Mouse (Mus musculus) C2C12 (cell line): ENCODE results near the gene Hcrtr1. TPM values are rescaled to one million over a fixed set of nuclear protein-coding genes. Genes with fewer than 3 reads are reported as not detected.

Source experiments
- H3K27me3 ChIP-seq: one replicate; pipeline ENCODE4 v1.6.1; 2011; ENCODE audit not compliant: control insufficient read depth, insufficient read depth, insufficient read length
- H3K36me3 ChIP-seq: one replicate; pipeline ENCODE4 v1.6.1; 2011; ENCODE audit not compliant: control insufficient read depth, insufficient read depth
- H3K4me3 ChIP-seq: one replicate; pipeline ENCODE4 v1.5.1; 2011; ENCODE audit warnings: mild to moderate bottlenecking, control low read depth; ENCODE audit not compliant: poor library complexity, insufficient read depth, severe bottlenecking
- H3K79me2 ChIP-seq: one replicate; pipeline ENCODE4 v1.6.1; 2011; ENCODE audit not compliant: control insufficient read depth, insufficient read depth
- H3K79me3 ChIP-seq: one replicate; pipeline ENCODE4 v1.6.1; 2011; ENCODE audit warnings: low read depth, control low read depth
- H3ac ChIP-seq: one replicate; pipeline ENCODE3; 2011; ENCODE audit warnings: low read depth; ENCODE audit not compliant: control insufficient read depth, insufficient read length
- CEBPB ChIP-seq: IDR thresholded peaks from one replicate; pipeline ENCODE4 v1.6.1; 2011; ENCODE audit warnings: low read depth, mild to moderate bottlenecking, control low read depth, moderate library complexity
- CTCF ChIP-seq: IDR thresholded peaks from one replicate; pipeline ENCODE4 v1.5.1; 2011; ENCODE audit not compliant: control insufficient read depth, insufficient read depth, insufficient read length
- FOSL1 ChIP-seq: IDR thresholded peaks from one replicate; pipeline ENCODE4 v1.8.0; 2011; ENCODE audit warnings: mild to moderate bottlenecking, low read length; ENCODE audit not compliant: poor library complexity, insufficient read depth, severe bottlenecking
- MAX ChIP-seq: IDR thresholded peaks from one replicate; pipeline ENCODE4 v1.6.1; 2011; ENCODE audit warnings: mild to moderate bottlenecking, control low read depth
- MYOD1 ChIP-seq: IDR thresholded peaks from one replicate; pipeline ENCODE4 v1.6.1; 2011; ENCODE audit warnings: low read depth; ENCODE audit not compliant: control insufficient read depth, insufficient read length
- MYOG ChIP-seq: IDR thresholded peaks from one replicate; pipeline ENCODE4 v1.6.1; 2011; ENCODE audit not compliant: control insufficient read depth, insufficient read length; ENCODE audit errors: extremely low read depth
- USF1 ChIP-seq: IDR thresholded peaks from one replicate; pipeline ENCODE4 v1.6.1; 2011; ENCODE audit warnings: low read depth, mild to moderate bottlenecking, control low read depth, moderate library complexity
- polyA plus RNA-seq: library from polyadenylated mRNA; unstranded; fragments of >200 nt; fragmentation: generic; extraction: Trizol; gene quantifications from one replicate; pipeline ENCODE4 v1.2.1, GENCODE M21; 2012; ENCODE audit warnings: missing spikeins

Gene Hcrtr1
- polyA plus RNA-seq, 1 experiment, result not detected

- Histone ChIP-seq H3K79me2 (peaks cover 10% of the 10 kb centered on the region), H3K36me3 (peaks cover 10% of the 10 kb centered on the region), H3ac (no peak overlapping the region), H3K79me3 (peaks cover 7% of the 10 kb centered on the region), H3K27me3 (no peaks in the 10 kb centered on the region), H3K4me3 (no peak overlapping the region)
- TF ChIP-seq CTCF (no peak), MYOD1 (no peak), USF1 (no peak), CEBPB (no peak), MYOG (no peak), FOSL1 (no peak), MAX (no peak)
Observed at GRCm38 (mm10) chr4:130169411-130169971, 30.3 kb upstream of the Hcrtr1 start.

- Histone ChIP-seq H3K4me3 (no peak overlapping the region), H3ac (peak overlapping the region; percentile 21), H3K27me3 (no peaks in the 10 kb centered on the region), H3K36me3 (peaks cover 10% of the 10 kb centered on the region), H3K79me2 (peaks cover under 1% of the 10 kb centered on the region), H3K79me3 (no peaks in the 10 kb centered on the region)
- TF ChIP-seq USF1 (peak; percentile 74), FOSL1 (no peak)
Observed at GRCm38 (mm10) chr4:130168280-130169183, 29.4 kb upstream of the Hcrtr1 start.

- Histone ChIP-seq H3ac (no peak overlapping the region), H3K79me3 (no peaks in the 10 kb centered on the region), H3K4me3 (no peak overlapping the region), H3K36me3 (peaks cover 10% of the 10 kb centered on the region), H3K27me3 (no peaks in the 10 kb centered on the region), H3K79me2 (no peaks in the 10 kb centered on the region)
- no peak for TF ChIP-seq CEBPB
- TF ChIP-seq USF1, result no peak
- no peak for TF ChIP-seq CTCF
- TF ChIP-seq FOSL1, result no peak
- no peak for TF ChIP-seq MYOD1
- TF ChIP-seq MAX, result no peak
- TF ChIP-seq MYOG, result no peak
Observed at GRCm38 (mm10) chr4:130167814-130168213, 28.7 kb upstream of the Hcrtr1 start.

GRCm38 (mm10) chr4:130167321-130167720, 28.2 kb upstream of the Hcrtr1 start:
- H3K4me3 ChIP-seq, result no peak overlapping the region

GRCm38 (mm10) chr4:130166592-130166991, 27.4 kb upstream of the Hcrtr1 start:
- Histone ChIP-seq H3K79me2 (no peaks in the 10 kb centered on the region), H3K79me3 (no peaks in the 10 kb centered on the region), H3K4me3 (no peak overlapping the region), H3K27me3 (no peaks in the 10 kb centered on the region), H3ac (no peak overlapping the region), H3K36me3 (peaks cover 10% of the 10 kb centered on the region)
- no peak for TF ChIP-seq CEBPB
- TF ChIP-seq MAX, result no peak
- no peak for TF ChIP-seq USF1
- TF ChIP-seq MYOD1, result no peak
- no peak for TF ChIP-seq FOSL1
- no peak for TF ChIP-seq CTCF
- TF ChIP-seq MYOG, result no peak

More at GRCm38 (mm10) chr4:130167321-130167720, 28.2 kb upstream of the Hcrtr1 start:
- H3K79me3 ChIP-seq, result no peaks in the 10 kb centered on the region
- H3K79me2 ChIP-seq, result no peaks in the 10 kb centered on the region
- TF ChIP-seq USF1 (no peak), MYOG (no peak), CTCF (no peak), MYOD1 (no peak), MAX (no peak), CEBPB (no peak), FOSL1 (no peak)
- H3K36me3 ChIP-seq, result peaks cover 10% of the 10 kb centered on the region
- no peaks in the 10 kb centered on the region for H3K27me3 ChIP-seq
- no peak overlapping the region for H3ac ChIP-seq

- Histone ChIP-seq H3K4me3 (no peak overlapping the region), H3ac (no peak overlapping the region), H3K27me3 (no peaks in the 10 kb centered on the region), H3K79me2 (no peaks in the 10 kb centered on the region), H3K79me3 (no peaks in the 10 kb centered on the region), H3K36me3 (peaks cover 9% of the 10 kb centered on the region)
- TF ChIP-seq CTCF (no peak), CEBPB (no peak), FOSL1 (no peak), MYOD1 (no peak), MAX (no peak)
Observed at GRCm38 (mm10) chr4:130166061-130166460, 26.9 kb upstream of the Hcrtr1 start.
